Mouse (Mus musculus): Measurements from ENCODE around the gene Serpinb5.

DNA sequence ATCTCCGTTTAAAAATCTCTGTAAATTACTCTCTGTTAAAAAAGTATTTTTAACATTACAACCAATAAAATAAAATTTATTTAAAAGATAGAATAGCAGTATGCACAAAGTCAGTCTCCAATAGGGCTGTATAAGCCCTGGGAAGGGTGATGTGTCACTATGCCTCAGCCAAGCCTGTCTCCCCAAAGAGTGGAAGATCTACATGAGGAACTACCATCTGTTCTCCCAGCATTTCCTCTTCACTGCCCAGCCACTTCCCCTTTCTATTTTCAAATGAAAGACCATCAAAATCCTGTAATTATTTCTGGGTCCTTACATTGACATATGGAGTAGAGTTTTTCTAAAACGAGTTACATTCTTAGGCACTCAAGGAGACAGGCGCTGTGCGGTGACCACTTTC lies 71.0 kb downstream of the Serpinb5 start:
- TF ChIP-seq CTCF (IDR thresholded peaks at IDR 0.05; ENCODE audit: low read depth) (no peak), EP300 (optimal IDR thresholded peaks at IDR 0.05) (no peak)

Data from stomach, postnatal 0 days (tissue).